Mouse (Mus musculus) adrenal gland, postnatal 4 days (tissue): ENCODE measurements at regions not wholly inside any gene's neighbourhood (a gene's known extent, or its start where the extent isn't known, plus 50 kb on each side); places are given as distances from the start of the nearest gene placed in this dataset.
"Not testable (repeated sequence)": the region's sequence is repeated elsewhere in the genome, so short reads cannot be mapped to it uniquely, and the experiment has no call there.

Experiments used
- DNase-seq, 2 experiments: peaks; one replicate each; pipeline ENCODE4 v3.0.0; 2021 to 2022; ENCODE audit warnings: low spot score in 2 of 2, mixed read lengths in 2 of 2

DNA sequence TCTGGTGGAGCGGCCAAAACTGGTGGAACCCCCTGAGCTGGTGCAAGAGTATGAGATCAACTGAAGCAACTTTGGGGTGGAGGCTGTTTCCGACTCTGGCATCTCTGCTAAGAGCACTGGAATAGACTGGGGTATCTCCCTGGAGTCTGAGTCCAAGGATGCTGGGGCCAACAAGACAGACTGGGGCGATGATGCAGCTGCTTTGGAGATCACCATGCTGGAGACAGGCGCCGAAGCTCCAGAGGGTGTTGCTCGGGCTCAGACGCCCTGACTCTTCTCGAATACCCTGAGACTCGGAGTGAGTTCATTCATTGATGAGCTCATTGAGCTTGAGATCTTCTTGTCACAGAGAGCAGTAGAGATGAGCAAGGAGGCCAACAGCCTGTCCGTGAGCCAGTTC, 194.6 kb upstream of the Hsf2 start:
- no peak for DNase-seq

DNA sequence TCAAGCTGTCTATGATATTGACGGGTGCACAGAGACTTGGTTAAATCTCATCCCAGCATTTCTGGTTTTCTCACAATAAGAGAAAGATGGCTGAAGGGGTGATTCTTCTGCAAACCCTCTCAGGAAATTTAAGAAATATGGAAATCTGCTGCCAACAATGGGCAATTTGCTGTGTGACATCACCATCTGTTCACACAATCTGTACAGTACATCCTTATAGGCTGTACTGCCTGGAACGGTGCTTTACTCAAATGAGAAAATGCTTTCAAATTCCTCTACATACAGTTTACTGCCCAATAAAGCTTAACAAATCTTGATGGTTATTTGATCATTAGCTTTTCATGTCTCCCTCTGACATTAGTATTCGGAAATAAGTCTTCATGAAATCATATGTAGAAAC, 172.4 kb upstream of the Hsf2 start:
- DNase-seq = no peak

DNA sequence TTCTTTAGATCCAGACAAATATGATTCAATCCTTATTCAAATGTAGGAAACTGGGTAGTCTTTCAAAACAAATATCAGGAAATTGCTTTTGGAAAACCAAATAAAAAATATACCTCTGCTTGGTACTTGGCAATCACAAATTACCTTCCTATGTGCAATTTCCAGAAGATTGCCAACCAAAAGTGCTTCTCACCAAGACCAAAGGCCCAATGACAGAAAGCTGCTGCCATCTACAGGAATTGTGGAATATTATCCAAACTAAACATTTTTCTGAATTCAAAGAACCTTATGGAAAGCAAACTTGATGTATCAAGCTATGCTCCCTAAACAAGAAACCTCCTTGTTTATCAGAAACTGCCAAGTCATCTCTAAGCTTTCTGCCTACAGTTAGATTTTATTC, 169.1 kb upstream of the Hsf2 start:
- DNase-seq = no peak

DNA sequence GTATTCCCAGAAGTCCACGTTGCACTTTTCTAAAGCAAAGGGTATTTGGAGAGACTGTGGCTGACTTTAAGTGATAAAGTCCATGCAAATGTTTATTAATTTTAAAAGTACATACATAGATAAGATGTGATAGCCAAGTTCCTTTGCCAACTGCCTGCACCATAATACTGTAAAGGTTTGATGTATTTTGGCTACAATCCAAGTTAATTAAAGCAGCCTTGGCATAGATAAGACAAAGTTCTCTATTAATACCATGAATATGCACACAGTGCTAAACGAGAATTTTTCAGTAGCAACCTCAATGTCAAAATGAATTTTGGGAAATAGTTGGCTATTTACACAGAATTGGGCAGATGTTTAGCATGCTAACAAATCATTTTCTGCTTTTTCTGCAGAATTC, 167.0 kb upstream of the Hsf2 start:
- DNase-seq = no peak

DNA sequence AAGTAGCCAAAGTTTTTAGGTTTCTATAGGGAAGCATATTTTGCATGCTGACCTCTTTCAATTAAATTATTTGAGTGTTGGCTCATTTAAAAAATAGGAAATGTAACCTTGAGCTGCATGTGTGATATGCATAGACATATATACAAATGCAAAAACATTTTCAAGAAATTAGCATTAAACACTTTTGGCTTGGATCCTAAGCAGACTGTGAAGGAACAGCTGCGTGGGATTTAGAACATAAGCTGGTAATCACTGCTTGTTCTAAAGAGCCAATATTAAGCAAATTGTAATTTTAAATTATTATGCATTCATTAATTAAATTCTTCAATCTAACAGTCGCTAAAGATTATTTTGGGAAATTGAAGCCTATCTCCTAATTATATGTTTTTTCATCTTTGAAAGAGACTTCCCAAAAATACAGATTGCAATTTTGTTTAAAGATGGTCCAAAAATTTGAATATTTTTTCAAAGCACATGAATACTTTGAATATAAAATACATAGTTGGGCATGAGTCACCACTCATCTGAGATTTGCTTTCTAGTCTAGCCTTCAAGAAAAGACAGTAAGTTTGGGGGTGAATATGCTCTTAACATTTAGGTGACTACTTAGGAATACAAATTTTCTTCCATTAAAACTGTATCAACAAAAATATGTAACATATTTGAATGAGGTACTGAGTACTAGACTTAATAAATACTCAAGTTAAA, 163.3 kb upstream of the Hsf2 start:
- no peak for DNase-seq

DNA sequence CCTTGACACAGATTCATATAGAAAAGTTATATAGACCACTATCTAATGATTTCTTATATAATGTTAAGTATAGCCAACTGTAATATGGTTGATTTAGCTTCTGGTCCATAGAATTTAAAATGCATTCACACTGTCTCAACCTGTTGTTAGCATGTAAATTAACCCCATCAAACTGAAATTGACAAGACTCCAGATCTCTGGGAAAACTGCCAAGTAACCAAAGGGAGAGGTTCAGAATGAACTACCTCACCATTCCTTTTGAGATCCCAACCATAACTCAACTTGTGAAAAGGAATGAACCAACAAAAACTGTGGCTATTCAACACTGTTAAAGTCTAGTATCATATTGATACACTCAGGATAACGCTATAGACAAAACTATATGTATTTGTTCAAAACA, 162.0 kb upstream of the Hsf2 start:
- DNase-seq = no peak

DNA sequence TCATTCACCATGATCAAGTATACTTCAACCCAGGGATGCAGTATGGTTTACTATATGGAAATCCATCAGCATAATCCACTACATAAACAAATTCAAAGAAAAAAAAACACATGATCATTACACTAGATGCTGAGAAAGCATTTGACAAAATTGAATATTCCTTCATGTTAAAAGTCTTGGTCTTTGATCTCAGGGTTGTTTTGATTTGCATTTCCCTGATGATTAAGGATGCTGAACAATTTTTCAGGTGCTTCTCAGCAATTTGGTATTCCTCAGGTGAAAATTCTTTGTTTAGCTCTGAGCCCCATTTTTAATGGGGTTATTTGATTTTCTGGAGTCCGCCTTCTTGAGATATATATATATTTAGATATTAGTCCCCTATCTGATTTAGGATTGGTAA, 123.4 kb upstream of the Hsf2 start:
- not testable (repeated sequence) for DNase-seq
